Mouse (Mus musculus): ENCODE measurements around the gene Pmis2.

The Pmis2 gene

DNA sequence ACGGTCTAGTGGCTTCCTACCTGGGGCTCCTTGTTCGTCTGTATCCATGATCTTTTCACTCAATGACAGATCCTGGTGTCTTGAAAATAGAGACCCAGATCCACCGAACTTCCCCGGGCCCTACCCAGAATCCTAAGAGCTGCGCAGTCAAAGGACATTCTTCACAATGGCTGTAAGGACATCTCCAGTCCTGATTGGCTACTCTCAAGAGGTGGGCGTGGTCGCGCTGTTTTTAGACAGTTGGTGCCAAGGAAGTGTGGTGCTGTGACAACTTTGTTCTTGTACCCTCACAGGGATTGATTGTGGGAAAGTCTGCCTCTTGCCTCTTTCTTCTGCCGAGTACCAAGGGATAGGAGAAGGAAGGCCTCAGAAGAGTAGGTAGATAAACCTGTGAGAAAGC is at the start of gene Pmis2:
Gene Pmis2, minus strand, starts transcription at position 126 of the 400 bp plus-strand sequence.
- no peak for DNase-seq (ENCODE audit: low read depth in 1 of 2, low spot score in 2 of 2)

- no peak for DNase-seq (ENCODE audit: low read depth in 1 of 2, low spot score in 2 of 2)
Measured at GRCm38 (mm10) chr7:30719669-30720068, 48.3 kb upstream of the Pmis2 start.

DNA sequence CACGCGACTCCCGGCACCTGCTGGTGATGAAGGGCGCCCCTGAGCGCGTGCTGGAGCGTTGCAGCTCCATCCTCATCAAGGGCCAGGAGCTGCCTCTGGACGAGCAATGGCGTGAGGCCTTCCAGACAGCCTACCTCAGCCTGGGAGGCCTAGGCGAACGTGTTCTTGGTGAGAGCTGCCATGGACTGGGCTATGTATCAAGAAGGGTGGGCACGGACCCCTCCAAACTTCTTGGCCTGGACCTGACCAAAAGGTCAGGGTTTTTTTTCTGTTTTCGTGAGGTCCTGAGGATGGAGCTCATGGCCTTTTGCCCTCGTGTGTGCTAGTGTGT is 46.3 kb upstream of the Pmis2 start:
- no peak for DNase-seq (ENCODE audit: low read depth in 1 of 2, low spot score in 2 of 2)

GRCm38 (mm10) chr7:30717006-30717715 is 45.8 kb upstream of the Pmis2 start:
- peak; percentile 22 to 39 for DNase-seq (ENCODE audit: low read depth in 1 of 2, low spot score in 2 of 2)

GRCm38 (mm10) chr7:30711942-30712341 is 40.5 kb upstream of the Pmis2 start, which contains the start of gene Atp4a:
Atp4a (plus strand) TSS chr7:30712209.
- DNase-seq (ENCODE audit: low read depth in 1 of 2, low spot score in 2 of 2), result no peak

- no peak for DNase-seq (ENCODE audit: low read depth in 1 of 2, low spot score in 2 of 2)
Measured at GRCm38 (mm10) chr7:30707441-30707840, 36.0 kb upstream of the Pmis2 start.

DNA sequence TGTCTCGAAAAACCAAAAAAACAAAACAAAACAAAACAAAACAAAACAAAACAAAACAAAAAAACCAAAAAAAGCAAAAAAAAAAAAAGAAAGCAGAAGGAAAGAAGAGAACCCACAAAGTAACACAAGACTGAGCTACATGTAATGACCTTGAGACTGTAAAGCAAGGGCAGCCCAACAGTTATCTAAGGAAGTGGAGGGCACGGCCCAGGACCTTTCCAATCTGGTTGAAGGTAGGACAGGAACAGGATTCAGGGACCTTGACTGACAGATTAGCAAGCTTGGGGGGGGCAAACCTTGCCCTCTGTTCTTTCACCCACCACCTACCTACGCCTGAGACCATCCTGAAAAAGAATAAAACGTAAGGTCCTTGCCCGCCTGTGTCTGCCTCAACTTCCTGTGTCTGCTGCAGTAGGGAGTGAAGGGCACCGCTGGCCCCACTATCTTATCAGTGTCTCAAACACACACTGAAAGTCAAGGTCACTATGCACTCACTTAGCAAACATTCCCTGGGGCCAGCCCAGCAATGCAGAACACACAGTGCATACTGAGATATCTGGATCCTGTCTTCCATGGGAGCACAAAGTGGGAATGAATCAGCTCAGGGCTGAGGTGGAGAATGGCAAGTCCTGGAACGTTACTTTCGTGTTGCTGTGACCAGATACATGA is 34.9 kb upstream of the Pmis2 start:
- DNase-seq (ENCODE audit: low read depth in 1 of 2, low spot score in 2 of 2), result no peak

DNA sequence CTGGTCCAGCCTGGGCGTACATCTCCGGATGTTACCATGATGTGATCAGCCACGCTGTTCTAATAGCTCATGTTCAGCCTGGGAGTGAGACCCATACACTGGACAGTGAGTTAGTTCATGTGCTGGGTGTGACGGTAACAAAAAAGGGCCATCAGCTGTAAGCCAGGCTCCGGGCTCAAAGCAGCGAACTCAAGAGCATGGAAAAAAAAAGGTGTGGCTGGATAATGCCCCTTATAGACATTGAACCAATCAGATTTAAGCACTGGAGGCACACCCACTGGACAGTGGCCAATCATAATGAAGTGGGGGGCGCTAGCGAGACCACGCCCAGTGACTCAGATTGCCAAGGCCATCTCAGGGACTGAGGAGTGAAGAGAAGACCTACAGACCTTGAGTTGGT is 27.2 kb upstream of the Pmis2 start, which contains the start of gene 2200002J24Rik:
Gene 2200002J24Rik, plus strand, starts transcription at position 338 of the 400 bp plus-strand sequence.
- no peak for DNase-seq (ENCODE audit: low read depth in 1 of 2, low spot score in 2 of 2)

GRCm38 (mm10) chr7:30698101-30698500 is 26.7 kb upstream of the Pmis2 start:
- DNase-seq (ENCODE audit: low read depth in 1 of 2, low spot score in 2 of 2), result peak in 1 of 2 experiments; percentile 39

DNA sequence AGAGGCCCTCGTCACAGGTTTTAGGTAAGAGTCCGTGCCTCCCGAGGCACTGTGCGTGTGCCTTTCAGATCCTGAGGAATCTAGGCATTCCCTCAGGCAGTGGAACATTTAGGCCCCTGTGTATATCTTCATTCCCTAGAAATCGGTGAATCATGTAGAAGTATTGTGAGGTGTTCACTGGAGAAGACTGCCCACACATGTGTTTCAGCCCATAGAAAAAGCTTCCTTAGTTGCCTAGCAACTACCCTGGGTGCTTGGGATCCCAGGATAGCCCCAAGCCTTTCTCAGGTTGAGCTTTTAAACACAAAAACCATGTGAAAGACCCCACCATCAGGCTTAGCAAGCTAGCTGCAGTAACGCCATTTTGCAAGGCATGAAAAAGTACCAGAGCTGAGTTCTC is 16.9 kb upstream of the Pmis2 start:
- no peak for DNase-seq (ENCODE audit: low read depth in 1 of 2, low spot score in 2 of 2)

- DNase-seq (ENCODE audit: low read depth in 1 of 2, low spot score in 2 of 2), result no peak
Measured at GRCm38 (mm10) chr7:30683425-30683824, 12.0 kb upstream of the Pmis2 start.

DNA sequence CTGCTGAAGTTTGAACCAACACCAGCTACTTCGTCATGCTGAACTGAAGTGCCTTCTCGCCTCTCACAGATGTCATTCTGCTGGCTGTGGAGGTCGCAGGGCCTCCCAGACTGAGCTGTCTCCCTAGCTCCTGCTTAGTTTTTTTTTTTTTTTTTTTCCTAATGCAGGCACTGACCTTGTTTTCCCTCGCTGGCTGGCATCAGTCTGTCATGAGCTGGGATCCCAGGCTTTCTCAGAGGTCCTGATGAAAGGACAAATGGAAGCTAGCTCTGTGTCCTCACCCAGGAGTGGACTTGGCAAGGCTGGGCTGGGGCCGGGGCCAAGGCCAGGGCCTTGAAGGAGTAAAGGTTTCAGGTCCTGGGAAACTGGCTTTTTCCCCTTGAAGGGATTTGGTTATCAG is 10.5 kb upstream of the Pmis2 start:
- no peak for DNase-seq (ENCODE audit: low read depth in 1 of 2, low spot score in 2 of 2)

- DNase-seq (ENCODE audit: low read depth in 1 of 2, low spot score in 2 of 2), result no peak
Measured at GRCm38 (mm10) chr7:30678263-30678975, 7.0 kb upstream of the Pmis2 start.

DNA sequence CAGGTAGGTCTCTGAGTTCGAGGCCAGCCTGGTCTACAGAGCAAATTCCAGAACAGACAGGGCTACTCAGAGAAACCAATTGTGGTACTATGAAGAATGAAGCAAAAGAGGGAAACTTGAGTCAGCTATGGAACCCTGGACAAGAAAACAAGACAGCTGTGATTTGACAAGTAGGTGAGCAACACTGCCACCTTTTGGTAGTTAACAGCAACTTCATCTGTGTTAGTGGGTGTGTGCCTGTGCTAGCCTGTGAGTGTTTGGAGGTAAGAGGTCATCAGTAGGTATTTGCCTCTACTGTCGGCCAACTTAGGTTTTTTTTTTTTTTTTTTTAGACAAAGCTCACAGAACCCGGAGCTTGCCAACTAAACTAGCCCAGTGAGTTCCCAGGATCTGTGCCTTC is 2.2 kb downstream of the Pmis2 start:
- DNase-seq (ENCODE audit: low read depth in 1 of 2, low spot score in 2 of 2), result no peak

GRCm38 (mm10) chr7:30665321-30665720 is 6.1 kb downstream of the Pmis2 start:
- DNase-seq (ENCODE audit: low read depth in 1 of 2, low spot score in 2 of 2), result no peak

DNA sequence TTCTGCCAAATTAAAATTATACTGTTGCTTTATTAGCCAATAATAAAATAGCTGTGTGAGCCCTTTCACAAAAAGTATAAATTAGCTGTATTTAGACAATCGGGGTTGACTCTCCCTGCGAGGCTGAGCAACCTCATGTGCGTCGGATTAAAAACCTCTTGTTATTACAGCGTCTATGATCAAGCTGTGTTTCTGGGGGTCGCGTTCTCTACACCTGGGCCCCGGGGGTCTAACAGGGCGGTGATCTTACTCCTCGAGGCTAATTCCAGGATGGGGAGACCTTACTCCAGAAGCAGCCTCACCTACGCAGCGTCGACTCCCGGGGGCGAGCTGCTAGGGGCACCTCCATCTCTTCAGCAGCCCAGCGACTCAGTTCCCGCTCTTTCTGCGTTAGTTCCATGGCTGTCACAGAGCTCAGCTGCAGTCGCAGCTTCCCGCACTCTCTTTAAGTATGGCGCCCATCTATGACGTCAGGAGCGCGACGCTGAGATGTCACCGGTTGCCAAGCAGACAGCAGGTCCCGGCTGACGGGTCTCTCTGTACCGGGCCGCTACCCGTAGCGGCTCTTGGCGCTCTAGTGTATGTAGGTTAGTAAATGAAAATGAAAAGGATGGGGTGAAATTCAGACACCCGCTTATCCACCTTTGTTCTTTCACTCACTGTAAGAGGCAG is 6.7 kb downstream of the Pmis2 start, which contains the start of gene Haus5:
Gene Haus5, minus strand, starts transcription at position 466 of the 672 bp plus-strand sequence.
- peak; percentile 77 to 86 for DNase-seq (ENCODE audit: low read depth in 1 of 2, low spot score in 2 of 2)

- DNase-seq (ENCODE audit: low read depth in 1 of 2, low spot score in 2 of 2), result peak; percentile 97
Measured at GRCm38 (mm10) chr7:30649591-30650540, 21.5 kb downstream of the Pmis2 start, which contains the start of gene Rbm42. Rbm42 (minus strand) TSS chr7:30650317.

- no peak for DNase-seq (ENCODE audit: low read depth in 1 of 2, low spot score in 2 of 2)
Measured at GRCm38 (mm10) chr7:30639083-30639482, 32.3 kb downstream of the Pmis2 start.

DNA sequence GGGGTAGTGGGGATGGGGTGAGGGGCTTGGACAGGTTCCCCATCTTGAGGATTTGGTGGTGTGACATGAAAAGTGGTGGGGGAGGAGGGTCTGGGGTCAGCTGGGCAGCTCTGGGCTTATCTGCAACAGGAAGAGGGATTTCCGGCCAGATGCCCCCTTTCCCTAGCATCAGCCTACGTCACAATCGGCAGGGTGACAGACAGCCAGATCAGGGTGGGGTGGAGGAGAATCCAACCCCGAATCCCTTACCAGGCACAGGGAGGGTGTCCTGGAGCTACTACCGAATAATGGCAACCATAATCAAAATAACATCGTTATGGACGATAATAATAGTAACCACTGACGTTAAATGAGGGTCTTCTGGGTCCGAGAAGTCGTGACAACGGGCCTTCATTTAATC is 35.0 kb downstream of the Pmis2 start:
- no peak for DNase-seq (ENCODE audit: low read depth in 1 of 2, low spot score in 2 of 2)

- DNase-seq (ENCODE audit: low read depth in 1 of 2, low spot score in 2 of 2), result no peak
Measured at GRCm38 (mm10) chr7:30635752-30636151, 35.7 kb downstream of the Pmis2 start, which contains the start of gene Etv2. Etv2 (minus strand) TSS chr7:30635852.

Measured in monocyte, adult 2 months (primary cell).